Mouse (Mus musculus) frontal cortex, postnatal 14 days (tissue): ENCODE data around the gene Dut.

Experiments
- DNase-seq, 2 experiments: peaks; one replicate each; pipeline ENCODE4 v3.0.0; 2022; ENCODE audit warnings: low spot score in 2 of 2

Gene Dut

GRCm38 (mm10) chr2:125247108-125247961 is at the start of gene Dut:
Dut (plus strand) TSS chr2:125247190.
- DNase-seq, result peak; percentile 77 to 82

- DNase-seq, result no peak
Observed at GRCm38 (mm10) chr2:125208894-125209596, 37.9 kb upstream of the Dut start.

- DNase-seq, result no peak
Observed at GRCm38 (mm10) chr2:125211831-125212510, 35.0 kb upstream of the Dut start.

DNA sequence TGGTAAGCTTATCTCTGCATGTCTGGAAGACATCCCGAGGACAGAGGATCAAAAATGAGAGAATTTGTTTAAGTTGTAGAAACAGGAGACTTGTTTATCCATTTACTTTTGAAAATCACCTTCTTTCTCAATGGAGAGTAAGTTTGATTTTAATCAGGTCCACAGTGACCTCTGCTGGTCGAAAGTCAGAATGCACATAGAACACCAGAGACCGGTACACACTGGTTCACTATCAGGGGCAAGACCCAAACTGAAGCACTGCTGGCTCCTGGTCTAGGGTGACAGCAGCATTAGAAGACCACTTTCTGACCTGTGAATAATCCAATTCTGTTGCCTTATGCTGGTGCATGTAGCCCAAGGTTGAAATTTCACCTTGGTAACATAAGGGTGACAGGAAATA is 32.4 kb upstream of the Dut start:
- DNase-seq, result peak in 1 of 2 experiments; percentile 73

- DNase-seq, result no peak
Observed at GRCm38 (mm10) chr2:125217286-125217685, 29.7 kb upstream of the Dut start.

- DNase-seq, result no peak
Observed at GRCm38 (mm10) chr2:125218566-125218965, 28.4 kb upstream of the Dut start.

- no peak for DNase-seq
Observed at GRCm38 (mm10) chr2:125219268-125219667, 27.7 kb upstream of the Dut start.

DNA sequence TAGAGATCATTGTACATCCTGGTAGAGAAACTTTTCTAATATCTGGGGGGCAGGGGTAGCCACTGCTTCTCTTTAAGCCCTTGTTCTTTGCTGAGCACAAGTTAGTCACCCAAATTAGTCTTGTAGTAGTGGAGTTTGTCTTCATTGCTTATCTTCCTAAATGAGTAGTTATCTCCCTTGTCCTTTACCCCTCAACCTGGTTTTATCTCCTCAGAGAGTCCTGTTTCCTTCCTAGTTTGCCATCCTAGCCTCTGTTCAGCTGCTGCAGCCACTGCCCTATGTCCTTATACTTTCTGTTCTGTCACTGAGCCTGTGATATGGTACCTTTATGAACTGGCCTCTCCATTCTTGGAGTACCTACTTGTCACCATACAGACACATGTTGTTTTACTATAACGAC is 25.3 kb upstream of the Dut start:
- DNase-seq, result no peak

GRCm38 (mm10) chr2:125228472-125229409 is 18.2 kb upstream of the Dut start:
- no peak for DNase-seq

GRCm38 (mm10) chr2:125232183-125232582 is 14.8 kb upstream of the Dut start:
- DNase-seq, result no peak

DNA sequence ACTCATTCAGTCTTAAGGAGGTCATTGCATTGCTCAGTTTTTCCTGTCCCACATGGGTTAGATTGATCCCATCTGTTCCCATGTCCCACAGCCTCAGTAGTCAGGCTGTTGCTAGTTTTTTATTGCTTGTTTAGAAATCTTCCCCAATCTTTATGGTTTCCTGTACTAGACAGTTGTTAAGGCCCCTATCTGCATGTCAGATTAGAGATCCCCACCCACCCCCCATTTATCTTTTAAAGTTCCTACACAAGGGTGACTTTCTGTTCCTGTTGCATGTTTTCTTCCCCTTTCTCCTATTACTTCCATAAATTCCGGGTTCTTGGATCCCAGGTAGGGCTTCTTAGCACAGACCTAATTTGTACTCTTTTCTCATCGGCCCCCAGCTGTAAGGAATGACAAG is 13.5 kb upstream of the Dut start:
- DNase-seq, result no peak

- DNase-seq, result no peak
Observed at GRCm38 (mm10) chr2:125234049-125234448, 12.9 kb upstream of the Dut start.

DNA sequence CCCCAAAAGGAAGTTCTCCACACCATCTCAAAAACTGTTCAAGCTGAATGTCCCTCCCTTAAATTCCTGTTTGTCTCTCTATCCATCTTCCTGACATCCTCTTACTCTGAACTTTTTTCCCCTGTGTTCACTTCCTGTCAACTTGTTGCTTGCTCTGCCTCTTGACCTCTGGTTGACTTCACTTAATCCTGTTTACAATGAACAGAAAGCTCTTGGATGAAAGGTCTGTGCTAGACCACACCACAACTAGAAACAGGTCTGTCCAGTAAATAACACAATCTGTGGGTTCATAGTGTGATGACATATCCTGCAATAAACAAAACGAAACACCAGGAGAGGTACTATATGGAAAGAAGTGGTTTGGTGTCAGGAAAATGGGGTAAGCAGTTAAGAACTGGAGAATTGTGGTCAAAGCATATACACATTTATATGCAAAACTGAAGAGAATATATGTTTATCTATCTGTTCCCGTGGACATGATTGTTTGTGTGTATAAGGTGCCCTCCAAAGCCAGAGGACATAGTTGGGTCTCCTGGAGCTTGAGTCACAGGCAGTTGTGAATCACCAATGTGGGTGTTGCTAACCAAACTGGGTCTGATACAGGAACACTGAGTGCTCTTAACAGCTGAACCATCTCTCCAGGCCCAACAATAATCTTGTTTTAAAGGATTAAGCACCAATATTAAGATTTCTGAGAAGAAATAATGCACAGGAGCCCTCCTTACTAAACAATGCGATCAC is 1.3 kb upstream of the Dut start:
- DNase-seq, result no peak

GRCm38 (mm10) chr2:125246669-125247068 is 321 bp upstream of the Dut start:
- DNase-seq, result no peak

DNA sequence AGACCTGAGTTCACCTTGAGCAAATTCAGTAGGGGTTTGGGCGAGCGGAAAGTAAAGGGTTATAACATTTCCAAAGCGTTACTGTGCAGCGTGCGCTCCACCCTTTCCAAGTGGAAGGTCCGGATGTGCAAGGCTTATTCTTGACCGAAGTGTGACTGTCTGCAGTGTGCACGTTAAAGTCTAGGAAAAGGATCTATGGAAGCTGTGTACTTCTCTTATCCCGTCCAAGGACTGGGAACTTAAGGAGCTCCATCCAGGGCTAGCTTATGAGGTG is 909 bp downstream of the Dut start:
- DNase-seq, result no peak

DNA sequence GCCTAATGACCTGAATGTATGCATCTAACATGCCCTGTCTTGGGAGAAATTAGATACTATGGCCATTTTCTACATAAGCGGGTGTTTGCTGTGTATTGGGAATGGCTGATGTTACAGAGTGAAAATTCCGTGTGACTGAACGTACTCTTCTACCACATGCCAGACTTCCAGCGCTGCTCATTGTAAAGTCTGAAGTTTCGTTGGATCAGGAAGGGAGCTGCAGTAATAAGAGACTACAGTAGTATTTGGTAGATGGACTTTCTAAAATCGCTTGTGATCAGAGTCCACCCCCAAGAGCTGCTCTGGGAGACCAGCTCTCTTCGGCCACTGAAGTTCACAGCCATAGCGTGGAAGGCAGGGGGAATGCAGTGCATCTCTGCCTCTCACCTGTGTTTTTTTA is 1.3 kb downstream of the Dut start:
- DNase-seq, result no peak

GRCm38 (mm10) chr2:125249339-125249738 is 2.3 kb downstream of the Dut start:
- no peak for DNase-seq

DNA sequence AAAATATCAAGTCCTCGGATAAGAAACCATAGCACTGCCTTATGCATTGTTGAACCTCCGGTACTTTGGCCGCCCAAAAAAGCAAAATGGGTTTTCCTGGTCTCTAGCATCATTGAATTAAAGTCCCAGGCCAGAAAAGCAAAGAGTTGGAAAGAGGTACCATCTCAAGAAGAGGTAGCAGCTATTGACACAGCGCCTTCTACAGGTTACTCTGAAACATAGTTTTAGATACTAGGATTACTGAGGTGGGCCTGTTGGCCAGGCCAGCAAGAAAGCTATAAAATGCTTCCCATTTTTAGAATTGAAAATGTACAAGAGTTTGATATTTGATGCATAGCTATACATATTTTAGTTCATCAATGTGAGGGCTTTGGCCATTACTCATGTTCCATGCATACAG is 2.9 kb downstream of the Dut start:
- DNase-seq, result no peak

GRCm38 (mm10) chr2:125251781-125252180 is 4.8 kb downstream of the Dut start:
- no peak for DNase-seq

GRCm38 (mm10) chr2:125252275-125252674 is 5.3 kb downstream of the Dut start:
- DNase-seq, result peak in 1 of 2 experiments; percentile 30

DNA sequence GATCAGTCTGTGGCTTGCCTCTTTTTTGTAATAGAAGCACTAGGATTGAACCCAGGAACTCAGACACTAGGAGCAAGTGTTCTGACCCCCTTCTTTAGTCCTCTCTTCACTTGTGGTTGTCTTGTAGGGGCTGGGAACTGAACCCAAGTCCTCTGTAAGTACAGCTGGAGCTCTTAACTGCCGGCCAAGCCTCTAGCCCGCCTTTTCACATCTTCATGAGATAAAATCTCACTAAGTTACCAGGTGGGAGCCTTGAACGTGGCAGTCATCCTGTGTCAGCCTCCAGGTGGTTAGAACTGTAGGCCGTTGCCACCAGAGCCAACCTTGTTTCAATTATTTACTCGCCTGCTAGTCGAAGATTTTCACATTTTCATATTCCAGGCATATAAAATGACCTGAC is 6.7 kb downstream of the Dut start:
- DNase-seq, result no peak
